Mouse (Mus musculus) cortical plate, adult 2 months (tissue): ENCODE data around the gene Dpp7.

Experiments
- CTCF ChIP-seq: fragments of 200-500 bp; IDR thresholded peaks from 2 replicates; pipeline ENCODE4 v1.5.1; 2011; ENCODE audit warnings: mild to moderate bottlenecking, control low read depth, low read length; ENCODE audit not compliant: insufficient read depth; ENCODE audit errors: extremely low read depth
- POLR2A ChIP-seq: fragments of 200-500 bp; IDR thresholded peaks from 2 replicates; pipeline ENCODE4 v1.6.1; 2011; ENCODE audit warnings: mild to moderate bottlenecking, low read length, control low read depth; ENCODE audit not compliant: insufficient read depth; ENCODE audit errors: extremely low read depth

- TF ChIP-seq POLR2A = no peak
- no peak for TF ChIP-seq CTCF
Observed at GRCm38 (mm10) chr2:25403994-25404393, 47.8 kb upstream of the Dpp7 start.
